Mouse (Mus musculus): ENCODE data around the gene Layn.

The Layn gene

DNA sequence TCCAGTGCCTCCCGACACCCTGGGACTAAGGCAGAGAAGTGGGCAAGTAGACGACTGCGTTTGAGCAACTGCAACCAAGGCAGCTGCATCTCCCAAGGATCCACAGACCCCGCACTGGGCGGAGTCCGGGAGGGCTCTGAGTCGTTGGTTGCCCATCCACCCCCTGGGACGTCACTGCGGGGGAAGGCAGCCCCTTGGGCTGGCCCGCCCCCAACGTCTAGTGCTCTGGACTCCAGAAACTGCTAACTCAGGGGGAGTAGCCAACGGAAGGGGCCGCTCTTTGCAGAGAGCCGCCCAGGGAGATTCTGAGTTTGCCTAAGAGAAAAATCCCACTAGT lies at the start of gene Layn:
Layn (minus strand) TSS at position 116 of the 337 bp plus-strand sequence.
- peak; percentile 46 for DNase-seq (ENCODE audit: low read depth, low spot score)

DNA sequence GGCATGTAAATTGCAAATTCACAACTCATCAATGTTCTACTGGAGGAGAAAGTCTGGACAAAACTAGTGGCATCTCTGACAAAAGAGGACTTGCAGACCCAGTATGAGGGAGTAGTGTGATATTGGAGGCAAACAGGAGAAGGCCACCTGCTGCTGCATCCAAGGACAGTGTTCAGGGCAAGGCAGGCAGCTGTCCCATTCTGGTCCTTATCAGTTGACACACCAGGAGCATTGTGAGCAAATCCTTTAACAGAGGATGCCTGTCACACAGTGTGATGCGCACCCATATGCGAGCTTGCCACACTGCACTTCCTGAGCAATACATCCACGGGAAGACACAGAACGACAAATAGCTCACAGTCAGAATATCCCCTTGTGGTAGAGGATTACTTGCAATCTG lies 37.9 kb upstream of the Layn start:
- no peak for DNase-seq (ENCODE audit: low read depth, low spot score)

DNA sequence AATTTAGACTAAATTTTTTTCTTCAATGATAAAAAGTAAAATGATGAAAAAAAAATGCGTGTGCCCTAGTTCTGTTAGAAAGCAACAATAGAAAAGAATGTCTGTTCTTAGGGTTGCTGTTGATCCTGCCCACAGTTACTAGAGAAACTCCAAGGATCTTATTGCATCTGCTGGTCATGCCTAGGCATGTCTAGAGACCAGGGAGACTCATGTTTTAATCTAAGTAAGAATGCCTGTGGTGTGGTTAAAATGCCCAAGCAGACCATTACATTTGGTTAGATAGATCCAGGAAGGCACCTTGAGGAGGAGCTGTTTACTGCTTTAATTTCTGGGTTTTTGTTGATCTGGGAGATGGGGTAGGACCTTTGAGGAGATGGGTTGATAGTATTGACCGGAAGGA lies 28.9 kb upstream of the Layn start:
- no peak for DNase-seq (ENCODE audit: low read depth, low spot score)

DNA sequence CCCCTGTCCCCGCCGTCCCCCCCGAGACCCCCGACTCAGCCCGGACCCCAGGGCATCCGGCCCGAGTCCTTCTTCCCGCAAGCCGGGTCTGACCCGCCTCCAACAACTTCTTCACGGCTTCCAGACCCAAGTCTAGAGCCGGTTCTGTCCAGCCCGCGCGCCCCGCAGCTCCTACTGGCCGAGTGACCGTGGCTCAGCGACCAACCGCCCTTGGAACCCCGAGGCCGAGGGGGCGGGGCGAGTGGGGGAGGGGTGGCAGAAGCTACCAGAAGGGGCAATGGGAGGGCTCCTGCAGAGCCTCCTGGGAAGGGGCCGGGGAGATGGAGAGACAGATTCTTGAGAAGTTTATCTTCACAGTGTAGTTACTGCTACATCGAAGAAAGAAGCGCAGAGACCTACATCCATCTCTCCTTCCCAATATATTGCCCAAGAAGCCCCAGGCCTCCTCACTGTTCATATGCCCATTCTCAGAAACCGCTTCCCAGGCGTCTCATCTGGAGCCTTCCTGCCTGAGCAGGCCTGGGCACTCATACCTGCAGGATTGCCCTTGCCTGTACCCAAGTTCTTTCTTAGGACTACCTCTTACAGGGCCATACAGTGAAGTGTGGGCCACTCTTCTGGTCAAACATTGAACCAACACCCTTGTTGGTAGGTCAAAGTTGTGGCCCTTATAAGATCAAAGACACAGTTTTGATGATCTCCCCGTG lies 27.1 kb upstream of the Layn start:
- DNase-seq (ENCODE audit: low read depth, low spot score) = no peak

DNA sequence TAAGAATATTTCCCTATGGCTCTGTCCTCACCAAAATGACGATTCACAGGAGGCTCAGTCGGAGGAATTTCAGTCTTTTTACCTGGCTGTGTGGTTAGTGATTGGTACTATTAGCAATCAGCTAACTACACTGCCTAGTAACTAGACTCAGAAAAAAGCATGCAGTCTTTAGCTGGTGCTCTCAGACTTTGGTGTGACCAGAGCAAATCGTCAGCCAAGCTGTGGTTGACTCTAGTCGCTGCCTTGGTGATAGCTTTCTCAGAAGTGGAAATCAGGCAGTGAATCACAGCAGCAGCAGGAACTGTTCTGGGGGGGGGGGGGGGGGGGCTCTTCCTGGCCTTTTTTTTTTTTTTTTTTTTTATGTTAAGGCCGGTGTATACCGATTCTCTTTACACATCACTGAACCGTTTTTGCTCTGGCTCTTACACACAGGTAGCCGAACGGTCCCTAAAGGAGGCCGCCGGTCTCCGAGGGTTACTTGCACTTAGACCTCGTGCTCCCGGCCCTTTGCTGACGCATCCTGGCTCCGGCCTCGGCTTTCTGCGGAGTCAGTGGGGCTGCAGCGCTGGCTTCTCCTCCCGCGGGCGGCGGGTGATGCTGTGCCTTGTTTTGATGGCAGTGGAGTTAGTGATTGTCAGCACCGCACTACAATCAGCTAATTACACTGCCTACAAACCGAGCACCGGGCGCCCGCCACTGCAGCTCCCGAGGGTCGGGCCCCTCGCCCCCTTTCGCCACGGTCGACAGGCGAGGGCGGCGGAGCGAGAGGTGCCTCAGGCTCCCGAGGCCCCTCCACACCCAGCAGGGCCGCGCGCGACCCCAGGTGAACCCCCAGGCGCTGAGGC lies 26.3 kb upstream of the Layn start:
- no peak for DNase-seq (ENCODE audit: low read depth, low spot score)

DNA sequence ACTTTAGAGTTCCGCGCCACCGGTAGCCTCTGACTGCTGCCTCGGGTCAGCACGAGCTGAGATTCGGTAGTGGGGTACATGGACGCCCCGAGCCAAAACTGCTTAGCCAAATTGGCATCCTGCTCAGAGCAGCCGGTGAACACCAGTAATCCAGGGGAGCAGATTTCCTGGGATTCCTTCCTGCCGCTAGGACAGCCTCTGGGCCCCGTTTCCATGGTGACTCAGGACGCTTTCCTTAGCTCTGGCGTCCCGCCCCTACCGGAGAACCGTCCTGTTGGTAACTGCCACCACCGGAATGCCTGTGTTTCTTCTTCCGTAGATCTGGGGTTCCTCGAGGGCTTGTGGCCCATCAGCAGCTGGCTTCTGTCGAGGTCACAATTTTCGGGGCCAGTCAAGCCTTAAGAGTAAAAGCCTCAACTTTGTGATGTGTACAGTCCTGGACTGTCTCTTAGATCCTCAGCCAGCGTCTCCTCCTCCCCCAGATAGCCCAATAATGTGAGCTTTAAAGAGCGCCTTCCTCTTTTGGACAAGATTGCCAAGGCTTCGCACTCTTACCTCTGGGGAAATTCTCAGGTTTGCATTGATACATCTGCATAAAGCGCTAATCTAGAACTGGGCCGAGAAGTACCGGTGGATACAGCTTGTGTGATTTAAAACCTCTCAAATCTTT lies 25.0 kb upstream of the Layn start, which contains the start of gene 4833427G06Rik:
4833427G06Rik (minus strand) TSS at position 323 of the 670 bp plus-strand sequence.
- DNase-seq (ENCODE audit: low read depth, low spot score) = peak; percentile 53

DNA sequence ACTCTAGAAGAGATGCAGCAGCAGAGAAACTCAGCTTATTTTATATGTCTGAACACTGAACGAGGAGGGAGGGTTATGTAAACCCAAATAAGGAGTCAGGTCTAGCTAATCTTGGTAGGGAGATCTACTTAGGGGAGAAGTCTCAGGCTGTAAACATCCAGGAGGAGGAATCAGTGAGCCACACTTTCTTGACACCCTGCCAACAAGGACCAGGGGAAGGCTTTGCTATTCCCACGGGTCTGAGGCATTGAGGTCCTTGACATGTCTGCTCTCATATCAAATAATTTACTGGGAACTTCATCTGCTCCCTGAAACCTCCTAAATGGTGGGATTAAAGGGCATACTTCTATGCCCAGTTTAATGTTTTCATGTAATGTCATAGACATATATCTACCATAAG lies 19.4 kb upstream of the Layn start:
- no peak for DNase-seq (ENCODE audit: low read depth, low spot score)

DNA sequence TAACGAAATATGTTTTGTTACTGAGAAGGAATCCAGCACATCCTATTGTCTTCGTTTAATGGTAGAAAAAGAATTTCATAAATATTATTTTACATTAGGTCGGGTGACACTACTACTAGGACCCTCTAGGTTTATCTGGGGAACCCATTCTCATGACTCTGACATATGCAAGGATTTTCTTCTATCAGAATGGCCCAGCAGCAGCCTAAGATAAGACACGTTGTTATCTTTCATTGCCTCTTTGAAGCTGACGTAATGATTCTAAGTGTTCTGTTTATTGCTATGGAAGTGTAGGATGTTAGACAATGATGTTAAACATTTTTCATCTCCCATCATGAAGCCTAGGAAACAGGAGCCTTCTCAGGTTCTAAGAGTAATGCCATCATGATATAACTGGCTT lies 16.8 kb upstream of the Layn start:
- DNase-seq (ENCODE audit: low read depth, low spot score) = no peak

DNA sequence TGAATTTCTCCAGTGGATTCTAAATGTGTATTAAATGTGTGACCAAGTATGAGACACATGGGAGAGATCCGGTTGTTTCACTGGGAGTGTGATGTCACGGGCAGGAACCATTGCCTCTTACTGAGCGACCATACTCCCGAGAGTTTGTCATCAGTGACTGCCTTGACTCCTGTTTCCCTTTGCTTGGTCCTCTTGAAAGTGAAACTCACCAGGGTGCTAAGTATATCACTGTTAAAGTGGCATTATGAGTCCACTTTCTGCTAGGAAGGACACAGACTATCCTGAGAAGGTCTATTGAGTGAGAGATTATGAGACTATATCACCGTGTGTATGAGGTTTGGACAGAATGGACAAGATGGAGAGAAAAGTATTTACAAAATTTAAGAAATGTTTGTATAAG lies 4.7 kb upstream of the Layn start:
- no peak for DNase-seq (ENCODE audit: low read depth, low spot score)

DNA sequence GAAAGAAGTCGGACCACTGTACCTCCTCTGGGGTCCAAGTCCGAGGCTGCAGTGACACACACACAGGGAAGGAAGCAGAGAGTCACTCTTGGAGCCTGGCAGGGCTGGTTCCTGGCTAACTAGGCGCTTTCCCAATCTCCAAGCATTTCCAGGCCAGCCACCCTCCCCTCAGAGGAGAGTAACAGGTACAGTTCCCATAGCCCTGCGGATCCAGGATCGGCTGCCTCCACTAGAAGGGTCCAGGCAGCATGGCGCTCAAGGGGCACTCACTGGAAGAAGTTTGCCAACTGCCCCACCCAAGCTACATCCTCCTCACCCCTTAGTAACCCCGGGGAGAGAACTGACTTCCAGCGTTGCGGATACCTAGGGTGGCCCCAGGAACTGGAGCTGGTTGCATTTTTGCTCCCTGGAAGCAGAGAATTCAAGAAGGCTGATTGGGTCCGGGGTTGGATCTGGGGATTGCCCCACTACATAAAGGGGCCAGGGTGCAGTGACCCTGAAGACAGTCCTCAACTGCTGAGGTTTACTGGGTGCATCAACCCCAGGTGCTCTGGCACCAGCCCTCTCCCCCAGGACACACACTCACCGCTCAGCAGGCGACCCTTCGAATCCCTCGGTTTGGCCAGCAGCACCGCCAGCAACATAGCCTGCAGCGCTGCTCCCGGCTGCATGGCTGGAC lies 455 bp downstream of the Layn start:
- DNase-seq (ENCODE audit: low read depth, low spot score) = no peak

DNA sequence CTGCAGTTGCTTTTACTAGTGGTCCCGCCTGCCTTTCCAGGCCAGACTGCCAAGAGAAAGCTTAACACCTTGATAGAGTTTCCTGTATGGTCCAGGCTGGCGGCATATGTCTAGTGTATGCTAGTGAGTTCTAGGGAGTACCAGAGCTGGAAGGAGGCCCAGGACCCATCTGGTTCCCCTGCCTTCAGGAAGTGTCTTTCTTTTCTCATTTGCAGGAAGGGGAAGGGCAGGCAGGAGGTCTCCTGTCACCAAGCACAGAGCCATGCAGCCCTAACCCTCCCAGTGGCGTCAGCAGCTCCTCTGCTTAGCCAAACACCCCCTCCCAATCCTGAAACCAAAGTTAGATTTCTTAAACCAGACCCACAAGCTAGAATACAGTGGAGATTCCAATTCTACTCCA lies 1.1 kb downstream of the Layn start:
- no peak for DNase-seq (ENCODE audit: low read depth, low spot score)

DNA sequence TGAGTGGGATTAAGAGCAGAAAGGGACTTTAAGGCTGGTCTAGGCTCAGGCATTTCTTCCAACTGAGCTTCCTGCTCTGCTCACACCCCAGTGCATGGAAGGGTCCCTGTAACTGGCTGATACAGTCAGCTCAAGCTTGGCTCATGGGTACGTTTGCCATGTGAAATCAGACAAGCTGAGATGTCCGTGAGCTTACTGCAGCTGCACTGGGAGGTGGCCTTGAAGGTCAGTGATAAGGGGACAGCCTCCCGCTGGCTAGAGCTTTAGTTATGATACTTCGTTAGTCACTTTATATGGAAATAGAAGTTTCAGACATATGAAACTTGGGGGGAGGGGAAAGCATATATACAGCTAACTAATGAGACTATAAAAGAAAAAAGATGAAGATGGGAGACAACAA lies 6.1 kb downstream of the Layn start:
- DNase-seq (ENCODE audit: low read depth, low spot score) = no peak

DNA sequence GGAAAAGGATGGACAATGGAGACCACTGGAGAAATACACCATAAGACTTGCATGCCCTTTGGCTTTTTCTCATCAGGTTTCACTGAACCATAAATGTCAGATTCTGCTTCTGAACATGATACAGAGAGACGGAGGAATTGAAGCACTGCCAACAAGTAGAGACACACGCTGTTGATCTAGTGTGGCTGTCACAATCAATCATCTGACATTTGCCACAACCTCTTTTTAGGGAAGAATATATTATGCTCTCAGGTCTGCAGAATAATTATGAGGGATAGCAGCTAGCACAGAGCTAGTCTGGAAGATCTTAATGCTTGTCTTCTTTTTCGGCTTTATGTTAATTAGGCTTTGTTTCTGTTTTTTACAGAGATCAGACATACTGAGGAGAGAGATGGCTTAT lies 8.7 kb downstream of the Layn start:
- DNase-seq (ENCODE audit: low read depth, low spot score) = no peak

DNA sequence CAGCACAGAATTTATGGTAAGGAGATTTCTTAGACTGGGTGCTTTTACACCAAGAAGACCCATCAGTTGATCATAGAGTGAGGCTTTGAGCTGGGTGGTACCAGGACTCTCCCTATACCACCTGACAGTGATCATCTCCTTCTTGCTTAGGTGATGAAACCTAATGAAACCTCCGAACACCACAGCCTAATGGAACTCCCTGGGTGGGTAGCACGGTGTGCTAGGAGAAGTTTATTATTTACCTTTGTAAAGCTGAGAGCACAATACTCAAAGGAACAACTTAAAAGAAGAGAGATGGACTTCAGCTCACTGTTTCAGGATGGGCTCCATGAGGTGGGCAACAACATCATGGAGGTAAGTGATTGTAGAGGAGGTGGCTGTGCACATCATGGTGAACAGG lies 16.3 kb downstream of the Layn start, which contains the start of gene Btg4:
Btg4 (plus strand) TSS at position 301 of the 400 bp plus-strand sequence.
- no peak for DNase-seq (ENCODE audit: low read depth, low spot score)

DNA sequence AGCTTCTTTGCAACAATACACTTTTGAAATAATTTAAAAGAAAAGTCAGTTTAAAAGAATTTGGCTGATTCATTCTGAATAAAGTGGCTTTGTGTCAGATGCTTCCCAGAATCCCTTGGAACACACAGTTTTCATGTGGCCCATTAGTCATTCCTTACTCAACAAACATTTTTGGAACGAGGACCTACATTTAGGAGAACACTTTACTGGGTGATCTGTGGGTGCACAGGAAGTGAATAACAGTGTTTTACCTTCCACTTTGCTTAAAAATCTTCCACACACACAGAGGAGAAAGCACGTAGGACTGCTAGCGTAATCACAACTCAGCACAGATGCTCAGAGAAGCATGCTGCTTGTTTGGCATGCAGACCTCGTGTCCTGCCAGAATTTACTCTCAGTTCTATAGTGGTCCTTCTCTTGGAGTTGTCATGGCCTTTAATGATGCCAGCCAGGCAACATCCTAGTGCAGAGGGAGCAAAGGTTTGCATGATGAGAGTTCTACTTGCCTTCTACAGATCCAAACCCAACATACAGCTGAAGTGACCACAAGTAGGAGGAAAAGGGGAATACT lies 17.9 kb downstream of the Layn start:
- no peak for DNase-seq (ENCODE audit: low read depth, low spot score)

DNA sequence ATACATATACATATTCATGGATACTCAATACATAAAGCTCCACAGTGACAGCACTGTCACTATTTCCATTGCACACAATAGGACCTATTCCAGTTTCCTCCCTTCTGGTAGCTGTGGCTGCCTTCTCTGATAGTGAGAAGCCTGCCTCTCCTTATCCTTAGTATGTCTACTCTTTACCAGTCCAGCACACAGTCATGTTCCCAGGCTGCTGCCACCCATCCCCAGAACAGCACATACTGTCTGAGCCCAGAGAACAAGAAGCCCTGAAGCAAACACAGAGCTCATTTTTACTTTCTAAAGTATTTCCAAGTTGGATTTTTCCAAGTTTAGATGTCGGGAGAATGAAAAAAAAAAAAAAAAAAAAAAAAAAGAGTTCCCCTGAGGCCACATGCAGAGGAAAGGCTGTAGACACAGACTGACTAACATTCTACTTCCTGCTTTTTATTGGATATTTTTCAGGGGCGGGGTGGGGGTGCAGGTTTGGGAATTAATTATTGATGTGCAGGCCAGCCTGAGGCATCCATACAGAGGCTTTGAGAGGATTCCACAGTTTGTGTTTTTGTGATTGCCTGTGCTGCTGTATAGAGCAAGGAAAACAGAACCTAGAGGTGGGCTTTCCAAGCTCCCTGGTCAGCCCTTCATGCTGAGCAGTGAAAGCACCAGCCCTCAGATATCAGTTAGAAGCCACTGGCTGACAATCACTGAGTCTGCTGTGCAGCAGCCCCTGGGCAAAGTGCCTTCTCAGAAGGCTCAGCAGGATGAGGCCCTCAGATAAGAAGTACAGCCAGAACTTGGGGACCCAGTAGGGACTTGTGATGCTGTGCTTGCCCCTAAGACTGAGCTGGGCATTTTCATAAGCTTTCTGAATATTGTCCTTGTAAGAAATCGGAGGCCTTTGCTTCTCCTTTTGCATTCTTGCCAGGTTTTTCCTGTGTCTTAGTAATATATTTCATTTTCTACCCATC lies 20.3 kb downstream of the Layn start:
- DNase-seq (ENCODE audit: low read depth, low spot score) = no peak

DNA sequence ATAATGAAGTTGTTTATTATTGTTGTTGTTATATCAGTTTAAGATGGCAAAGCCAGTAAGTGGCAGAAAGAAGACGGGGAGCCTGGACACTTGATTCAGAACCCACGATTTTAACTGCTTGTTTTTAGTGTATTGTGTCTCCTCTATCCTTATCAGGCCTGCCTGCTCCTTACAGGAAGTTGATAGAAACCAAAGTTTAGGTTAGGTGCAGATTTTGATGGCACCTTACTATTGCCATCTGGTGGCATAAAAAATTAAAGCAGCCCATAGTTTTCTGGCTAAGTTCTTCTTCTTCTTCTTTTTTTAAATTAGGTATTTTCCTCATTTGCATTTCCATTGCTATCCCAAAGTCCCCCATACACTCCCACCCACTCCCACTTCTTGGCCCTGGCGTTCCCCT lies 24.7 kb downstream of the Layn start:
- DNase-seq (ENCODE audit: low read depth, low spot score) = no peak

DNA sequence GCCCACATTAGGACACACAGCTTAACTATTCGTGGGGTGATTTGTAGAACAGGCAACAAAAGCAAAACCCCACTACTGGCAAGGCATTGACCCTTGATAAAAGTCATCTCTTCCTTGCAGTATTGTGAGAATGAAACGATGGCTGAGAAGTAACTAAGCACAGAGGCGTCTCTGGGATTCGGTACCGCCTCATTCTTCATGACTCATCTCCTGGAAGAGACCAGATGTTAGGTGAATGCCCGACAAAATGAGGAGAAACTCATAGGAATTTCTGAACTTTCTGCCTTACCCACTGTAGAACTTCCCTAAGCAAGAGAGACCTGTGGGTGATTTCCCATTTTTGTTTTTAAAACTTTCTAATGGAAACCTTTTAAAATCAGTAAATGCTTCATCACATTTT lies 34.8 kb downstream of the Layn start:
- no peak for DNase-seq (ENCODE audit: low read depth, low spot score)

DNA sequence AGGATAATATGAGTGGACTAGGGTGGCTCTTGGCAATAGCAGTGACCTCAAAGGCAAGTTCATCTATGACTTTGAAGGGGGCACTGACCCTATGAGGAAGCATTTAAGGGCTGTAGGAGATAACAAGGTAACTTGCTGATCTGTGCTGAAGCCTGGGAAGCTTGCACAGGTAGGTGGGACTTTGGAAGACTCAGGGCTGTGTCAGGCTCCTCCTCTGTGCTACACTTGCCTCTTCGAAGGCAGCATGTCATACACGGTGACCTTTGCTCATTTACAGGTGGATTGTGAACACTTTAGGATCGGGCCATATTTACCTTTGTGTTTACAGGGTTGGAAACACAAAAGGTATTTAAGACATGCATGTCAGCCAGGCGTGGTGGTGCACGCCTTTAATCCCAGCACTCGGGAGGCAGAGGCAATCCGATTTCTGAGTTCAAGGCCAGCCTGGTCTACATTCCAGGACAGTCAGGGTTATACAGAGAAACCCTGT lies 35.4 kb downstream of the Layn start:
- DNase-seq (ENCODE audit: low read depth, low spot score) = no peak

DNA sequence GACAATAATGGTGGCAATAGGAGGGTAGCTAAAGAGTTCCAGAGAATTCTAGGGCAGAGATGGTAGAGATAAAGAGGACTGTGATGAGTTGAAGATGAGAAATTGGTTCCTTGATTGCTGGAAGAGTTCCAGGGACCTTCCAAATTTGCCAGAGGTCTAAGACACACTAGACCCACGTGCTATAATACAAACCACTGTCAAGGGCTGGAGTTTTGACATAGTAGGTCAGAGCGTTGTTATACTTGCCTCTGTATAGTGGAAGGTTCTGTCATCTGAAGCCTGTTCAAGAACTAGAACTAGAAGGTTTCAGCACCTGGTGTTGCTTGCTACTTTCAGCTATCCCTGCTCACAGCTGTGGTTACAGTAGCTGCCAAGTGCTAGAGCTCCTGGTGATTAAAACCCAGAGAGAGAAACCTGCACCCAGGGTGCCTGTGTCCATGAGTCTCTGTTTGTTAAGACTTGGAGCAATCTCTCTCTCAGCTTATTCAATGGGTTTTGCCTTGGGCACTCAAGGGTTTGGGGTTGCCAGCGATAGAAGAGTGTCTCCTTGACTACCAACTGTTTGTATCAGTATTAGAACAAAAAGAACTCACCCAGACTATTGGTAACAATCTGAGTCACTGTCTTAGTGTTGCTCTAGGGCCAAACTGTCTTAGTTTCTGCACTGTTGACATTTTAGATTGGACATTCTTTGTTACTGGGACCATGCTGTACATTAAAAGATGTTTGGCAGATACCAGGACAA lies 43.9 kb downstream of the Layn start:
- no peak for DNase-seq (ENCODE audit: low read depth, low spot score)

All from WW6 (cell line).